Mouse (Mus musculus) left cerebral cortex, adult 2 months (tissue): ENCODE measurements around the gene Samd14. TPM values are rescaled to one million over a fixed set of nuclear protein-coding genes. Genes with fewer than 3 reads are reported as not detected.

Source experiments
- DNase-seq, 2 experiments: peaks; one replicate each; pipeline ENCODE4 v3.0.0; 2021 to 2022; ENCODE audit warnings: low spot score in 2 of 2, mixed read lengths in 1 of 2; ENCODE audit errors: extremely low spot score in 1 of 2
- H3K27ac ChIP-seq: fragments of 200-600 bp; 2 replicates; pipeline ENCODE4 v1.8.1; 2022
- H3K4me3 ChIP-seq: fragments of 200-600 bp; 2 replicates; pipeline ENCODE4 v1.8.1; 2022
- CTCF ChIP-seq: fragments of 200-600 bp; IDR thresholded peaks from 2 replicates; pipeline ENCODE4 v1.8.1; 2022; ENCODE audit warnings: antibody characterized with exemption, mild to moderate bottlenecking, moderate library complexity
- intact Hi-C: fragments of 180-260 bp; cut with DNase I; formaldehyde crosslinking; loops from one replicate; pipeline ENCODE4 v1.15.1; 2025
- total RNA-seq, 2 experiments: library from RNA; stranded (reverse); gene quantifications; 2 replicates each; pipeline ENCODE4 v1.2.3; 2021

Samd14 gene
- total RNA-seq, 2 experiments from 2014 or later: 25.1 to 30.1 TPM

DNA sequence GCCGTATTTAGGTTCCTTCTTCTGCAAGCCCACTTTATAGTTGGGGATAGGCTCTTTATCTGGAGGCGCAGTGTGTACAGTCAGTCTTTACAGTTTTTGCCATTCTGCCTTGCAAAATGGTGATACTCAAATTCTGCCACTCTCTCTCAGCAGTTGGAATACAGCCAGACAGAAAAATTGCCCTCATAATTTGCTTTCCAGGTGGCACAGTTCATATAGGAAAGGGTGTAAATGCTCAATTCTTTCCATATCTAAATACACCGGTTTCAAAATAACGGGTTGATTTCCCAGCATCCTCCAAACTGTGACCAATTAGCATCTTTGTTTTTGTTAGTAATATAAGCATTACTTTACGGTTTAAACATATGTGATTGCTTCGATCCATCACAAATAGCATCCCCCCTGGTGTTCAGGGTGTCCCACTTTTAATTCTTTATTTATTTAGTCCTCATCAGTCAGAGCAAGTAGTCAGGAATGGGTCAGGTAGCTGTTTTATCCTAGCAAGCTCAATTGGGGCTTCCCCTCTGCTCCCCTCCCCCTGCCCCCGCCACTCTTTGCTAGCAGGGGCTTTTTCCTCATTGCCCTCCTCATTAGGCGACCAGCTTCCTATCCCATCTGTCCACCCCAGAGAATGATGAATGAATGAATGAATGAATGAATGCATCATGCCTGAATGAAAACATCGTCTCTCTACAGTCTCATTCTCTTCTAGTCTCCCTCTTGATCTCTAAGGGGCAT is 31.3 kb upstream of the Samd14 start:
- intact Hi-C loops: loop anchor here (5.0 kb wide), 1 partner anchor 64 kb away; the partner anchor contains the start of gene Pdk2
- Histone ChIP-seq H3K27ac (peak overlapping the region; percentile 82), H3K4me3 (peak overlapping the region; percentile 46)
- DNase-seq: no peak
- TF ChIP-seq CTCF: no peak

DNA sequence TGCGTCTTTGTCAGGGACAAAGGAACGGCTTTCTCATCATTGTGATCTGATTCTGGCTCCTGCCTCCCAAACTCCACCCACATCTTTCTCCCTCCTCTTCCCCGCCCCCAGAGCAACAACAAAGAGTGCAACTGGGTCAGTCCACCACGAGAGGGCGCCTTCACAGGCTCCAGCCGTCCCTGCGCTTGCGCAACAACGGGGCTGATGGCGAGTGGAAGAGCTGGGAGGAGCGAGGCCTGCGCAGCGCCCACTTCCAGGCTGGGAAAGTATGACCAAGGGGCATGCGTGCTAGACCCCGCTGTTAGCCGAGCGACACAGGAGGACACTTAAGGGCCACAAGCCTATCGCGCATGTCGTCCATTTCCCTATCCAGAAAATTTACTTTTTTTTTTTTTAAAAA is 30.7 kb upstream of the Samd14 start:
- H3K4me3 ChIP-seq: peak overlapping the region; percentile 46
- peak; percentile 97 to 98 for DNase-seq
- peak; percentile 99 for TF ChIP-seq CTCF
- peak overlapping the region; percentile 82 for H3K27ac ChIP-seq
- intact Hi-C loops: loop anchor here (1.0 to 5.0 kb wide), 3 partner anchors 10 to 63 kb away; partner anchors contain the start of gene Pdk2

DNA sequence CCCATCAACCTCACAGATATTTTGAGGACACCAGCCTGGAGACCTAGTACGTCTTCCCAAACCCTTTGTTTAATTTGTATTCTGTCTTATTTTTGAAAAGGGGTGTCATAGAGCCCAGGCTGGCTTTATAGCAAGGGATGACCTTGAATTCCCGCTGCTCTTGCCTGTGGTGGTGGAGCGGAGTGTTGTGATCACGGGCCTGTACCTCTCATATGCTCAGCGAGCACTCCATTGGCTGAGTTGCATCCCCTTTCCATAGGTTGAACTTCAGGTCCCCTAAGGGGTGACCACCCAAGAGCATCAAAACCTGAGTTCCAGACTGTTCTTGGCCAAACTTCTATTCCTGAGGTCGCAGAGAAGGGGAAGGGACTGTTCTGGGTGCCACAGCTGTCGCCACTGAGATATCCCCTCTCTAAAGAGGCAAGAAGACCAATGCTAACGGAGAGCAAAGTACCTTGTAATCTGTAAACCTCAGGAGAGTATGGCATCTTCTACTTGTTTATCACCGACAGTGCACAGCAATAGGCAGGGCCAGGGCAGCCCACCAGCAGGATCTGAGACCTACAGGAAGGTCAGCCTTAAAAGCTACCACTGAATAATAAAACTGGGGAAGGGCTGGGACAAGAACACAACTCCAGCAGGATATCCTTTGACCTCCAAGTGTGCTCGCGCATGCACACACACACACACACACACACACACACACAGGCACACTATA is 30.1 kb upstream of the Samd14 start:
- intact Hi-C loops: loop anchor here (1.0 to 5.0 kb wide), 3 partner anchors 10 to 63 kb away; partner anchors contain the start of gene Pdk2
- peak overlapping the region; percentile 46 for H3K4me3 ChIP-seq
- TF ChIP-seq CTCF: no peak
- peak overlapping the region; percentile 82 for H3K27ac ChIP-seq
- DNase-seq: no peak

- no peak for TF ChIP-seq CTCF
- DNase-seq: no peak
- Histone ChIP-seq H3K4me3 (no peak overlapping the region), H3K27ac (no peak overlapping the region)
- intact Hi-C loops: no loop called here
Observed at GRCm38 (mm10) chr11:94985140-94985539, 24.5 kb upstream of the Samd14 start.

DNA sequence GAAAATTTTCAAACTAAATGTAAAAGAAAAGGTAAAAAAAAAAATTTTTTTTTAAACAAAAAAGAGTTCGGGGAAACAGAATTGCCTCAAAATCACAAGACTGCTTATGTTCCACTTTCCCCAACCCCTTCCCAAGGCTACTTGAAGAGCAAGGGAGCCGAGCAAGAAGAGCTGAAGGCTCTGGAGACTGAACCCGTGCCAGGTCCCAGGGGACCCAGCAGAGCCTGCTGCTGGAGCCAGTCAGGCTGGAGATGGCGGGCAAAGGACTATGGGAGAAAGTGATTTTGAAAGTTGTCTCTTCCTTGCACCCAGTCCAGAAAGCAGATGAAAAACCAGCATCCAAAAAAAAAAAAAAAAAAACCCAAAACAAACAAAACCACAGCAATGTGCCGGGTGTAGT is 23.9 kb upstream of the Samd14 start:
- no peak for TF ChIP-seq CTCF
- H3K4me3 ChIP-seq: no peak overlapping the region
- DNase-seq: no peak
- intact Hi-C loops: no loop called here
- H3K27ac ChIP-seq: no peak overlapping the region

- Histone ChIP-seq H3K27ac (no peak overlapping the region; the same call in 1 of the 2 replicates), H3K4me3 (no peak overlapping the region)
- TF ChIP-seq CTCF: no peak
- DNase-seq: no peak
- intact Hi-C loops: no loop called here
Observed at GRCm38 (mm10) chr11:94986435-94986834, 23.2 kb upstream of the Samd14 start.

- Histone ChIP-seq H3K4me3 (no peak overlapping the region), H3K27ac (peak overlapping the region; percentile 98)
- no peak for DNase-seq
- no peak for TF ChIP-seq CTCF
- intact Hi-C loops: no loop called here
Observed at GRCm38 (mm10) chr11:94987341-94987740, 22.3 kb upstream of the Samd14 start.

DNA sequence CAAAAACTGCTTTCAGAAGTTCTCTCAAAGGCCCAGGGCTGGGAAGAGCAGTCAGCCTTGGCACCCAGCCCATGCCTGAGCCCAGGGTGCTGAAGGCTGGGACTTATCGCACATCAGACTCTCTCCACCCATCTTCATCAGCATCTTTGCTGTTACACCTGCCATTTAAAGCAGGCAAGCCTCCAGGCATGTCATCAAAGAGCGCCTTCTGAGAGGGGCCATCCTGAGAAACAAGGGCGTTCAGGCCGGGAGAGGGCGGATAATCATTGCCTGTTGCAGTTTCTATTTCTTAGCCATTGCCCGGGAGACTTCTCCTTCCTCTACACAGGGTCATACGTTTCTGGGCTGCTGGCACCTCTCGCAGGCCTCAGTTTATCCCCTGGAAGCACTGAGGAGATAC is 21.8 kb upstream of the Samd14 start:
- no peak for TF ChIP-seq CTCF
- H3K4me3 ChIP-seq: no peak overlapping the region
- intact Hi-C loops: no loop called here
- peak overlapping the region; percentile 98 for H3K27ac ChIP-seq
- DNase-seq: no peak

- peak overlapping the region; percentile 71 for H3K4me3 ChIP-seq
- peak overlapping the region; percentile 98 for H3K27ac ChIP-seq
- intact Hi-C loops: loop anchor here (1.0 kb wide), 1 partner anchor 10 kb away; no protein-coding TSS in a partner anchor
- no peak for TF ChIP-seq CTCF
- peak in 1 of 2 experiments; percentile 53 for DNase-seq
Observed at GRCm38 (mm10) chr11:94988780-94989561, 20.7 kb upstream of the Samd14 start.

DNA sequence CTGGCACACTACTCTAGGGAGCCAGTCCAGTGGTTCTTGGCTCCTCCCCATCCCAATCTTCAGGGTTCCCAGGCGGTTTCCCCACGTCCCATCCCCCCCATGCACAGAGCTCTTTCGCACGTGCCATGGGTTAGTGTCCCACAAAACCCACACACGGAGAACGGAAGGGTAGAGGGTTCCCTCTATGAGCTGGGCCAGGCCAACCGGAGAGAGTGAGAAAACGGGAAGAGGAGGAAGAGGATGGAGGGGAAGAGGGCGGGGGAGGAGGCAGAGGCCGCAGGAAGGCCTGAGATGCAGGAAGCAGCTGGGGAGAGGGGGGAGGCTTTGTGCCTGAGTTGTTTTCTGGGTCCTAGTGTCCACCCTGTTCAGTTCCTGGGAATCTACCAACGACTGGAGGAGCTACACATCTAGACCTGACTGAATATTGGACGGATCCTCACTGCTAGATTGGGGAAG is 20.1 kb upstream of the Samd14 start:
- intact Hi-C loops: loop anchor here (1.0 to 10.0 kb wide), 3 partner anchors 10 to 665 kb away; partner anchors contain the start of genes Ankrd40, Luc7l3 and Pdk2
- Histone ChIP-seq H3K4me3 (peak overlapping the region; percentile 71), H3K27ac (peak overlapping the region; percentile 98)
- DNase-seq: peak; percentile 80 to 82
- no peak; the same call in 1 of the 2 replicates for TF ChIP-seq CTCF

DNA sequence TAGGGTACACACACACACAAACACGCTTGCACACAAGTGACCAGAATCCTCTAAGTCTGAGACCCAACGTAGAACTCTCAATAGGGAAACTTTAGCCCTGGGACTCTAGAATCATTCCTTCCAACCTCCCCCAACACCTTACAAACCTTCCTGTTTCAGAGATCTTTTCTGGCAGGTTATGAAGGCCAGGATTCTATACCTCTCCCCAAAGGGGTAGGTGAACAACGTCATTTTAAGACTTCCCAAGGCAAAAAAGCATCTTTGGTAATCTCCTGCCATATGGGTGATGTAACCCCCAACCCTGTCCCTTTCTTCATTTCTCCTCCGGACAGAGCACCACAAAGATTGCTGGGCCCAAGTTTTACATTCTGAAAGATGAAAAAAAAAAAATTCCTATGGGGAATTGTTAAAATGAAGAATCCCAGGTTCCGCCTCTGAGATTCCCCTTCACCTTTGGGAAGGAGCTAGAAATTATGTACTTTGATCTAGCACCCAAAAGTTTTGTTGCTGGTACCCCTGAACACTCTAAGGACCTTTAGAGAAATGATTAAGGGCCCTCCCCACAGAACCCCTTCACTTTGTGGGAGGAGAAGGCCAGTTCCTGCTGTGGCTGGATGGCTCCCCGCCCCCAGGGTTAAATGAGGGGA is 19.5 kb upstream of the Samd14 start:
- intact Hi-C loops: loop anchor here (2.0 to 10.0 kb wide), 2 partner anchors 51 to 665 kb away; partner anchors contain the start of genes Ankrd40, Luc7l3 and Pdk2
- no peak for TF ChIP-seq CTCF
- Histone ChIP-seq H3K27ac (peak overlapping the region; percentile 98), H3K4me3 (peak overlapping the region; percentile 71)
- DNase-seq: no peak
